Mouse (Mus musculus) brain, adult 10 weeks (tissue): ENCODE results near the gene Tob1. TPM values are rescaled to one million over a fixed set of nuclear protein-coding genes. Genes with fewer than 3 reads are reported as not detected.

Source experiments
- polyA plus RNA-seq: library from polyadenylated mRNA; stranded (reverse); fragments of 350-450 nt; fragmentation: Illumina TruSeq; extraction: RNeasy Lipid Tissue Mini Kit (QIAGEN cat#74804); gene quantifications from one replicate; pipeline ENCODE4 v1.2.3, GENCODE M21; 2015; ENCODE audit warnings: low read depth, low replicate concordance

Gene Tob1
- polyA plus RNA-seq, result 33.5 TPM

DNA sequence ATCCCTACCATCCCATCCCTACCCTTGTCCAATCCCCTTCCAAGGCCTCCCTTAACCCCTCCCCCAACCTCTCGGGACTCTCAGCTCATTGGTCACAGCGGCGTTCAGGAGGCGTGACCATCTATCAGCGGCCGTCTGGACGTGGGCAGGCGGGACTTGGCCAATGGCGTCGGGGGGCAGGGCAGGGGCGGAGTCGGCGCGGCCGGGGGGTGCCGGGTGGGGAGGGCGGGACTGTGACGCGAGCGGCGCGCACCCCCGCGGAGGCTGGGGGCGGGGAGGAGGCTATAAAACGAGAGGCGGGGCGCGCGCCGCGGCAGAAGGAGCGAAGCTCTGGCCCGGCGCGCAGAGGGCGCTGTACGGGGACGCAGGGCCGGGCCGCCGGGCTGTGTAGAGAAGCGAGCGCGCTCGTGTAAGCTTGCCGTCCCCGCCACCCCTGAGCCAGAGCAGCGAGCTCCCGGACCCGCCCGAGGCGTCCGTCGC lies at the start of gene Tob1:
TSS of gene Tob1 (plus strand) at position 331 of the 480 bp plus-strand sequence.

DNA sequence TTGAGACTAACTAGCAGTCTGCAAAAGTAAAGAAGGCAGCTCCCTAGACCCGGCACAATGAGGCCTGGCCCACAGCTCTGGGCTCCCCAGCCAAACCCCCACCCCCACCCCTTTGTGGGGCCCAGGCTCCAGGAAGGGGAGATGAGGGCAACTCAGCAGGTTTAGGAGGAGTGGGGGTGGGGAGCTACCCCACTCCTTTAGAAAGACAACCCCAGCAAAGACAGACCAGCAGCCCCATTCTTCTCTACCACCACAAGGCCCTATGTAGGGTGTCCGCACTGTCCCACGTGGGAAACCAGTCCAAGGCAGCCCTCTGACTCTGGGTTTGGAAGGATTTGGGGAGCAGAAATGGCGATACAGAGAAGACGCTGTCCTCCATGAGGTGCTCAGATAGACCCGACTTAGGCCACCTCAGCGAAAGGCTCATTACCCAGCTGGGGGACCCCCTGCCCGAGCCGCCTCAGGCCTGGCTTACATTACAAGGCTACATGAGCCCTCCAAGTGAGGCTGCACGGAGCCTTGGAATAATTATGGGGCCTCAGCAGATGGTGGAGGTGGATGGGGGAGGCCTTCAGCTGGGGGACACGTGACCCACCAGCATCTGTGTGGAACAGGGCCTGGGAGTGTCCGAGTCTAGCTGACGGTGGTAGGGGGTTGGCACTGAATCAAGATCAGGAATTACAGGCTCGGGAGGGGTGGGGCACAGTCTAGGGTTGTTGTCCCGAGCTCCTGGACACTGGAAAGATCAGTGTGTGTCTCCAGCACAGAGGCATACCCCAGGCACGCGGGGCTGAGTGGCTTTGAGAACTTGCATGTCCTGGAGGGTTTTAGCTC lies 34.9 kb downstream of the Tob1 start, which contains the start of gene Wfikkn2:
TSS of gene Wfikkn2 (minus strand) at position 51 of the 834 bp plus-strand sequence.

Other genes starting within 250 kb of the Tob1 start
- 147 TPM for gene Gm20390, start 243.2 kb upstream of the Tob1 start, polyA plus RNA-seq
- gene Nme1, start 242.9 kb upstream of the Tob1 start, polyA plus RNA-seq, result 270 TPM
- gene Spag9, start 215.4 kb upstream of the Tob1 start, polyA plus RNA-seq, result 170 TPM
- 1.5 TPM for gene Wfikkn2, start 34.6 kb downstream of the Tob1 start, polyA plus RNA-seq
- gene Gm21885, start 70.4 kb downstream of the Tob1 start, polyA plus RNA-seq, result not detected
- 117 TPM for gene Luc7l3, start 110.5 kb downstream of the Tob1 start, polyA plus RNA-seq
- gene Ankrd40, start 116.5 kb downstream of the Tob1 start, polyA plus RNA-seq, result 129 TPM
- gene Abcc3, start 181.5 kb downstream of the Tob1 start, polyA plus RNA-seq, result 1.5 TPM